8 mouse cellular contexts compared by ENCODE assay signal in genomic region chrX:151016938-151017877, GRCm38 (mm10). TPM values are rescaled to one million over a fixed set of nuclear protein-coding genes. Genes with fewer than 3 reads are reported as not detected.
DNase-seq lines count a peak whose midpoint lies in the region; ATAC-seq lines count a peak whose summit lies in the region.

Gene Gnl3l, minus strand, starts transcription at chrX:151017322.

- peak; percentile 71 to 80 for DNase-seq in adrenal gland, adult 18-20 months (ENCODE audit: low spot score in 2 of 2)
- DNase-seq in embryo, embryonic 11 days, result peak; percentile 94
- DNase-seq in gastrocnemius, postnatal 25 days, result peak; percentile 88
- peak; percentile 88 for DNase-seq in intestine, embryonic 14.5 days (ENCODE audit: low spot score)
- DNase-seq in left cerebral cortex, postnatal 14 days (ENCODE audit: low spot score in 2 of 2), result peak; percentile 86 to 90
- peak; percentile 94 for DNase-seq in mesoderm, embryonic 11.5 days (ENCODE audit: low read depth, low spot score)
- DNase-seq in right cerebral cortex, postnatal 36 days (ENCODE audit: low spot score in 2 of 2), result peak; percentile 80 to 84
- DNase-seq in yolk sac, embryonic 10.5 days (ENCODE audit: low spot score), result peak; percentile 86

- 14% methylated on average over 42 of the region's 43 CpGs for WGBS in intestine, embryonic 14.5 days

- ATAC-seq in intestine, embryonic 14.5 days (replicated peaks; ENCODE audit: low FRiP score, low TSS enrichment, low read depth), result peak; percentile 97

- peak within 1 kb of the TSS; percentile 55 for H3K4me2 ChIP-seq in intestine, embryonic 14.5 days (ENCODE audit: low read length)

- intact Hi-C loops in left cerebral cortex, postnatal 14 days (cut with DNase I), result no loop called here

- peak within 1 kb of the TSS; percentile 48 for H3K4me3 ChIP-seq in intestine, embryonic 14.5 days (ENCODE audit: low read depth, low read length)

- H3K36me3 ChIP-seq in intestine, embryonic 14.5 days (ENCODE audit: control insufficient read depth, insufficient read depth, low read length), result peaks cover 4% of the 10 kb centered on the region; the same call in 1 of the 2 replicates

- H3K9me3 ChIP-seq in intestine, embryonic 14.5 days (ENCODE audit: control insufficient read depth, low read length), result no peaks in the 10 kb centered on the region

- H3K9ac ChIP-seq in intestine, embryonic 14.5 days (ENCODE audit: low read length), result peak within 1 kb of the TSS; percentile 41; the same call in 1 of the 2 replicates

- peak within 1 kb of the TSS; percentile 60; the same call in 1 of the 2 replicates for H3K27ac ChIP-seq in intestine, embryonic 14.5 days (ENCODE audit: low read depth)

- no peaks in the 10 kb centered on the region for H3K27me3 ChIP-seq in intestine, embryonic 14.5 days (replicated peaks; ENCODE audit: control insufficient read depth, insufficient read depth, low read length)

- H3K4me1 ChIP-seq in intestine, embryonic 14.5 days (replicated peaks; ENCODE audit: control insufficient read depth, insufficient read depth, low read length), result no peaks in the 10 kb centered on the region; the same call in 1 of the 2 replicates

RNA-seq across cellular contexts. Expression of gene Gnl3l, which starts in this region (rescaled TPM):
- 10 to 100 TPM; 60.1 to 75.5 TPM for total RNA-seq in adrenal gland, adult 18-20 months (2021)
- total RNA-seq in gastrocnemius, postnatal 25 days (2021), result 10 to 100 TPM; 33.0 to 37.1 TPM
- 29.4 and 30.4 TPM in 2 replicates for polyA plus RNA-seq in intestine, embryonic 14.5 days (2014; fragmentation: Nextera tagmentation; extraction: Ambion mirVana)
- total RNA-seq in left cerebral cortex, postnatal 14 days (2021), result 100 to 1,000 TPM; 206 to 207 TPM

Comparison
In these comparisons a context has a peak if more than half of its experiments do, and no peak if none do; other contexts are left out.
1. Peak in every context shown above with its lines: DNase-seq, ATAC-seq, H3K4me3 ChIP-seq and H3K27ac ChIP-seq.